Mouse (Mus musculus) kidney, embryonic 16.5 days (tissue): Measurements from ENCODE around the gene A930002H24Rik. TPM values are rescaled to one million over a fixed set of nuclear protein-coding genes. Genes with fewer than 3 reads are reported as not detected.
A peak's percentile ranks its signal among the peaks of the same experiment; 100 is the strongest.

Experiments used
- ATAC-seq: fragments of 200-750 bp; cut with Nextera tagmentation; 2 replicates; pipeline ENCODE4 v1.8.0; 2017; ENCODE audit warnings: moderate TSS enrichment; ENCODE audit not compliant: low FRiP score, low TSS enrichment
- H3K27ac ChIP-seq: fragments of 300-500 bp; sonication (generic); 2 replicates; pipeline ENCODE4 v1.5.1; 2014; ENCODE audit warnings: low read length
- H3K27me3 ChIP-seq: fragments of 300-500 bp; sonication (generic); 2 replicates; pipeline ENCODE4 v1.6.1; 2014; ENCODE audit warnings: low read length, control low read depth, mixed read lengths; ENCODE audit not compliant: insufficient read depth
- H3K36me3 ChIP-seq: fragments of 300-500 bp; sonication (generic); 2 replicates; pipeline ENCODE4 v1.6.1; 2014; ENCODE audit warnings: low read length, control low read depth, mixed read lengths; ENCODE audit not compliant: insufficient read depth
- H3K4me1 ChIP-seq: fragments of 300-500 bp; sonication (generic); 2 replicates; pipeline ENCODE4 v1.6.1; 2014; ENCODE audit warnings: low read length, control low read depth, mixed read lengths; ENCODE audit not compliant: insufficient read depth
- H3K4me2 ChIP-seq: fragments of 300-500 bp; sonication (generic); replicated peaks from 2 replicates; pipeline ENCODE4 v1.6.1; 2014; ENCODE audit warnings: low read depth, low read length
- H3K4me3 ChIP-seq: fragments of 300-500 bp; sonication (generic); 2 replicates; pipeline ENCODE4 v1.5.1; 2014; ENCODE audit warnings: mild to moderate bottlenecking, low read length
- H3K9ac ChIP-seq: fragments of 300-500 bp; sonication (generic); replicated peaks from 2 replicates; pipeline ENCODE4 v1.6.1; 2014; ENCODE audit warnings: low read length
- H3K9me3 ChIP-seq: fragments of 300-500 bp; sonication (generic); 2 replicates; pipeline ENCODE4 v1.6.1; 2016; ENCODE audit warnings: low read length, control low read depth
- WGBS: fragments of 180-500 bp; shearing (Covaris S2); extraction: QIAGEN DNeasy Blood & Tissue Kit; methylation state at CpG from one replicate; pipeline ENCODE4 v1.1.7; 2014; 5-methylcytosine and 5-hydroxymethylcytosine counted together
- polyA plus RNA-seq: library from polyadenylated mRNA; unstranded; fragments of >200 nt; fragmentation: Nextera tagmentation; extraction: Ambion mirVana; gene quantifications from 2 replicates; pipeline ENCODE4 v1.2.1, GENCODE M21; 2015

Gene A930002H24Rik
- polyA plus RNA-seq = 3.4 and 4.9 TPM in 2 replicates

GRCm38 (mm10) chr17:63863647-63864149 is at the start of gene A930002H24Rik:
Gene A930002H24Rik (minus strand): TSS chr17:63863791.
- H3K4me1 ChIP-seq = peaks cover 15% of the 10 kb centered on the region
- under 1% methylated on average over 54 of the region's 55 CpGs for WGBS

GRCm38 (mm10) chr17:63909297-63909696 is 45.7 kb upstream of the A930002H24Rik start:
- Histone ChIP-seq H3K4me1 (no peaks in the 10 kb centered on the region), H3K4me2 (no peak overlapping the region), H3K4me3 (no peak overlapping the region), H3K9me3 (no peaks in the 10 kb centered on the region), H3K27me3 (no peaks in the 10 kb centered on the region), H3K9ac (no peak overlapping the region), H3K27ac (no peak overlapping the region), H3K36me3 (0 out of 2 replicates have a peak, but pooled peaks cover 3% of the 10 kb centered on the region)
- 96% methylated on average over 4 of the region's 4 CpGs for whole genome bisulfite sequencing
- no peak for ATAC-seq

More at GRCm38 (mm10) chr17:63863647-63864149, at the start of gene A930002H24Rik:
- Histone ChIP-seq H3K27ac (peak within 1 kb of the TSS; percentile 72), H3K4me3 (peak within 1 kb of the TSS; percentile 96), H3K27me3 (no peaks in the 10 kb centered on the region), H3K9ac (peak within 1 kb of the TSS; percentile 90), H3K4me2 (peak within 1 kb of the TSS; percentile 93), H3K9me3 (no peaks in the 10 kb centered on the region), H3K36me3 (no peaks in the 10 kb centered on the region)
- peak; percentile 100 for ATAC-seq

- 92% methylated on average over 7 of the region's 7 CpGs for WGBS
- H3K4me2 ChIP-seq = no peak overlapping the region
- H3K4me3 ChIP-seq = no peak overlapping the region
- ATAC-seq = no peak
- H3K4me1 ChIP-seq = no peaks in the 10 kb centered on the region
- H3K27ac ChIP-seq = no peak overlapping the region
- H3K9ac ChIP-seq = no peak overlapping the region
- H3K9me3 ChIP-seq = no peaks in the 10 kb centered on the region
- no peaks in the 10 kb centered on the region for H3K36me3 ChIP-seq
- no peaks in the 10 kb centered on the region for H3K27me3 ChIP-seq
These were observed 33.5 kb upstream of the A930002H24Rik start for GRCm38 (mm10) chr17:63897050-63897449.

GRCm38 (mm10) chr17:63895829-63896228 is 32.2 kb upstream of the A930002H24Rik start:
- H3K4me2 ChIP-seq = no peak overlapping the region
- H3K4me1 ChIP-seq = 0 out of 2 replicates have a peak, but pooled peaks cover 3% of the 10 kb centered on the region
- H3K27me3 ChIP-seq = no peaks in the 10 kb centered on the region
- no peak overlapping the region for H3K9ac ChIP-seq
- H3K4me3 ChIP-seq = no peak overlapping the region
- H3K27ac ChIP-seq = no peak overlapping the region
- WGBS = 58% methylated on average over 3 of the region's 3 CpGs
- no peaks in the 10 kb centered on the region for H3K9me3 ChIP-seq
- no peaks in the 10 kb centered on the region for H3K36me3 ChIP-seq
- no peak for ATAC-seq

- Histone ChIP-seq H3K4me1 (0 out of 2 replicates have a peak, but pooled peaks cover 3% of the 10 kb centered on the region), H3K4me2 (no peak overlapping the region), H3K9ac (no peak overlapping the region), H3K9me3 (no peaks in the 10 kb centered on the region), H3K27ac (no peak overlapping the region), H3K36me3 (no peaks in the 10 kb centered on the region), H3K27me3 (no peaks in the 10 kb centered on the region), H3K4me3 (no peak overlapping the region)
- ATAC-seq = no peak
These were observed 27.0 kb upstream of the A930002H24Rik start for GRCm38 (mm10) chr17:63890611-63891010.

- Histone ChIP-seq H3K9me3 (no peaks in the 10 kb centered on the region), H3K4me1 (0 out of 2 replicates have a peak, but pooled peaks cover 3% of the 10 kb centered on the region), H3K4me3 (no peak overlapping the region), H3K27me3 (no peaks in the 10 kb centered on the region), H3K4me2 (no peak overlapping the region), H3K9ac (no peak overlapping the region), H3K36me3 (no peaks in the 10 kb centered on the region), H3K27ac (no peak overlapping the region)
- no peak for ATAC-seq
- WGBS = 93% methylated on average over 2 of the region's 2 CpGs
These were observed 23.4 kb upstream of the A930002H24Rik start for GRCm38 (mm10) chr17:63886988-63887387.

GRCm38 (mm10) chr17:63880009-63880408 is 16.4 kb upstream of the A930002H24Rik start:
- H3K9ac ChIP-seq = no peak overlapping the region
- no peak overlapping the region for H3K27ac ChIP-seq
- H3K27me3 ChIP-seq = no peaks in the 10 kb centered on the region
- WGBS = 88% methylated on average over 4 of the region's 4 CpGs
- H3K9me3 ChIP-seq = no peaks in the 10 kb centered on the region
- no peak overlapping the region for H3K4me2 ChIP-seq
- no peaks in the 10 kb centered on the region for H3K4me1 ChIP-seq
- ATAC-seq = no peak
- H3K36me3 ChIP-seq = no peaks in the 10 kb centered on the region
- no peak overlapping the region for H3K4me3 ChIP-seq

- no peak overlapping the region for H3K27ac ChIP-seq
- no peaks in the 10 kb centered on the region for H3K27me3 ChIP-seq
- H3K36me3 ChIP-seq = no peaks in the 10 kb centered on the region
- H3K9ac ChIP-seq = no peak overlapping the region
- H3K4me1 ChIP-seq = no peaks in the 10 kb centered on the region
- WGBS = 84% methylated on average over 4 of the region's 4 CpGs
- H3K4me2 ChIP-seq = no peak overlapping the region
- no peak overlapping the region for H3K4me3 ChIP-seq
- H3K9me3 ChIP-seq = no peaks in the 10 kb centered on the region
- no peak for ATAC-seq
These were observed 15.3 kb upstream of the A930002H24Rik start for GRCm38 (mm10) chr17:63878889-63879288.

GRCm38 (mm10) chr17:63871773-63872172 is 8.2 kb upstream of the A930002H24Rik start:
- H3K9me3 ChIP-seq = no peaks in the 10 kb centered on the region
- H3K27ac ChIP-seq = no peak overlapping the region
- 93% methylated on average over 7 of the region's 7 CpGs for WGBS
- H3K36me3 ChIP-seq = no peaks in the 10 kb centered on the region
- ATAC-seq = no peak
- no peak overlapping the region for H3K9ac ChIP-seq
- H3K4me1 ChIP-seq = no peaks in the 10 kb centered on the region
- H3K4me3 ChIP-seq = no peak overlapping the region
- H3K4me2 ChIP-seq = no peak overlapping the region
- no peaks in the 10 kb centered on the region for H3K27me3 ChIP-seq

GRCm38 (mm10) chr17:63864171-63864571 is 580 bp upstream of the A930002H24Rik start:
- peak overlapping the region; percentile 90 for H3K9ac ChIP-seq
- ATAC-seq = peak; percentile 84
- peak overlapping the region; percentile 96 for H3K4me3 ChIP-seq
- no peaks in the 10 kb centered on the region for H3K36me3 ChIP-seq
- H3K27me3 ChIP-seq = no peaks in the 10 kb centered on the region
- H3K9me3 ChIP-seq = no peaks in the 10 kb centered on the region
- H3K27ac ChIP-seq = peak overlapping the region; percentile 72
- H3K4me2 ChIP-seq = peak overlapping the region; percentile 93
- H3K4me1 ChIP-seq = peaks cover 15% of the 10 kb centered on the region
- WGBS = 0% methylated on average over 29 of the region's 48 CpGs
